Mouse (Mus musculus): ENCODE data around the gene Pkd1l3.

Pkd1l3 gene

DNA sequence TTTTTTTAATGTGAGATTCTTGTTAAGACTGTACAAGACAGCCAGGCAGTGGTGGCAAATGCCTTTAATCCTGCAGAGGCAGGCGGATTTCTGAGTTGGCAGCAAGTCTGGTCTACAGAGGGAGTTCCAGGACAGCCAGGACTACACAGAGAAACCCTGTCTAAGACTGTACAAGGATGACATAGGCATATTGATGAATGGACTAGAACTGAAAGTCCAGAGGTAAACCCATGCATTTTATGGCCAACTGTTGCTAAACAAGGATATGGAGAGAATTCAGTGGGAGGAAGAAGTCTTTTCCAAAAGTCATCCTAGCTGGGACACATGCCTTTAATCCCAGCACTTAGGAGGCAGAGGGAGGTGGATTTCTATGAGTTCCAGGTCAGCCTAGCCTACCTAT, 83.4 kb downstream of the Pkd1l3 start:
- no peak for DNase-seq (ENCODE audit: low read depth, low spot score)

GRCm38 (mm10) chr8:109698477-109698876, 84.2 kb downstream of the Pkd1l3 start:
- DNase-seq (ENCODE audit: low read depth, low spot score) = no peak

GRCm38 (mm10) chr8:109704565-109705319, 90.4 kb downstream of the Pkd1l3 start:
- DNase-seq (ENCODE audit: low read depth, low spot score) = no peak

DNA sequence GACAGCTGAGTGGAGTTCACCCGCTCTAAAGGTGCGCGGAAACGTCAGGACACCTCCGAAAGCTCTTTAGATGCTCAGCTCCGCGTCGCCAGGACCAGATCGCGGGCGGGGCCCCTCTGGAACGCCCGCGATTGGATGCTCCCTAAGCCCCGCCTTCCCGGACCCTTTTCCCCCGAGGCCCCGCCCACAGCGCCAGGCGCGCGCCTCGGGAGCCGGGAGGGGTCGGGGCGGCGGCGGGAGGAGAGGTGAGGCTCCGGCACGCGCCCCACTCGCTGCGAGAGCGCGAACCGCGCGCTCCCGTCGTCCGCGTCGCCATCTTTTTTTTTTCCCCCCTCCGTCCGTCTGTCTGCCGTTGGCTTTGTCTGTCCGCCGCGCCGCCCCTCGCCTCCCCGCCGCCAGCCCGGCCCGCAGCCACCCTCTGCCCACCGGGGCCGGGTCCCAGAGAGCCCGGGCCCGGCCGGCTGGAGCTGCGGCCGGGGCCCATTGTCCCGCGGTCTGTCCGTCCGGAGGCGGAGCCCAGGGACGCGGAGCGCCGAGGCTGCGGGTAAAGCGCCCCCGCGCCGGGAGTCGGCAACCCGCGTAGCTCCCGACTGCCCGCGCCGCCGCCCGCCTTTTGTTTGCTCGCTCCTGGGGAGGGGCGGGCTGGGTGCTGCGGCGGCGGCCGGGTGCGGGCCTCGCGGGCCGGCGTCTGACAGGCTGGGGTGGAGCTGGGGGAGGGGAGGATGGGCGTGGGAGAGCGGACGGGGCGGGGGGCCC, 91.2 kb downstream of the Pkd1l3 start, which contains the start of gene Zfp821:
Gene Zfp821, plus strand, starts transcription at position 227 of the 756 bp plus-strand sequence.
- DNase-seq (ENCODE audit: low read depth, low spot score) = peak; percentile 89

- no peak for DNase-seq (ENCODE audit: low read depth, low spot score)
Observed at GRCm38 (mm10) chr8:109706076-109706873, 92.0 kb downstream of the Pkd1l3 start.

DNA sequence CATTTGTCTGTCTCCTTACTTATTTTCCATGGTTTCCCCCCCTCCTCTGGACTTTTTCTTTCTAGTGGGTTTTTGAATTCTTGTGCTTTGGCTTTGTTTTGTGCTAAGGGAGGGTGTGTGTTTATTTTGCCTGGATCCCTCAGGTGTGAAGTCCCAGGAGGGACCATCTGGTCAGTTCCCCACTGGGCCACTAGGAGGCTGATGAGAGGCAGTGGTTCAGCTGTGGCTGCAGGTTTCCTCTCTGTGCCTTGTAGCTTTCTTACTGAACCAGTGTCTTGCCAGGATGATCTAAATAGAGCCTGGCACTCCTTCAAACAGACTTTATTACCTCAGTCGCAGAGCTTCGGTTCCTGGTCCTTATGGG, 92.5 kb downstream of the Pkd1l3 start:
- peak; percentile 54 for DNase-seq (ENCODE audit: low read depth, low spot score)

DNA sequence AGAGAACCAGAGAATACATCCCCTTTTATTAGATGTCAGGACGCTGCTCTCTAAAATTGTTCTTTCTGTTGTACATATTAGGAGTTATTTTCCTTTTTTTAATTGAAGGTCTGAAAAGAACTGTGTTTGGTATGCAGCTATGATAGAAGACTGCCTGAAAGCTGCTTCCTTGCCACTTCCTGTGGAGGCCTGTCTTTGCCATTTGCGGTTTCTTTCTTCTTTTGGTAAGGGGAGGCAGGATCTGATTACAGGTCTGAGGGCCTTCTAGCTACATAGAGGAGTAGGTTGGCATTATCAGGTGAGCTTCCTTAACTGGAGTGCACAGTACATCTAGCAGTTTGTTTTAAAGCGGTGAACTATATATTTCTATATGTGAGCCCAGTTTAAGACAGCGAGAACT, 93.6 kb downstream of the Pkd1l3 start:
- no peak for DNase-seq (ENCODE audit: low read depth, low spot score)

DNA sequence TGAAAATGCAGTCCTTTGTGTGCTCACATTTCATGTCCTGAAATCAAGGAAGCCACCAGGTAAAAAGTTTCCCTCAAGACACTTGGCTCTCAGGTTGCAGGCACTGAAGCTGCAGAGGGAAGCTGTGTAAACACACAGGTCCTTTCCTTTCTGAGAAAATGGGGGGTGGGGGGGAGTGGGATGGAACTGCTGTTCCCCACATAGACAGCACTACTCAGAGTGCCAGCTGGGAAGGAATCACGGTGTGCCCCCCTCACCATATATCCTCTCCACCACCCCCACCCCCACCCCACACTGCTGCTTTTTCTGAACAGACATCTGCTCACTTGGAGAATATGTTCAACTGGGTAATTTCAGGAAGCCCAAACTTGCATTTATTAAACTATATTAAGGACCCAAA, 98.2 kb downstream of the Pkd1l3 start:
- no peak for DNase-seq (ENCODE audit: low read depth, low spot score)

DNA sequence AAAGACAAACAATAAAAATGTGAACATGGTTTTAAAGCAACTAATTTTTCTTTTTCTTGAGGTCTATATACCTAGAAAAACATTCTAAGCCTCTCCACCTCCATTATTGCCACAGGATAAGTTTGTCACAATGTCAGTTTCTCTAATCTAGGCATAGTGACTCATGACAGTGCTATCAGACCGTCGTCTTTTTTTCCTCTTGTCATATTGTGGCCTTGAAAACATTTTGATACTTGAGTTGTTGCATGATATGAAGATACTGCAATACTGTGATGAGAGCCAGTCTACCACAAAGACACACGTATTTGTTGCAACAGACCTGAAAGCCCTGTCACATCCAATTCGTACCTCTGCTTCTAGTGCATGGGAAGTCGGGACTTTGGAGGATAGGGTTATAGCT, 100.6 kb downstream of the Pkd1l3 start:
- no peak for DNase-seq (ENCODE audit: low read depth, low spot score)

Measured in retina, adult 2 months (tissue).